Mouse (Mus musculus) liver, embryonic 11.5 days (tissue): ENCODE measurements around the gene Eps8l3. TPM values are rescaled to one million over a fixed set of nuclear protein-coding genes. Genes with fewer than 3 reads are reported as not detected.

Experiments
- ATAC-seq: fragments of 200-750 bp; cut with Nextera tagmentation; replicated peaks from 2 replicates; pipeline ENCODE4 v1.8.0; 2017; ENCODE audit warnings: moderate number of reproducible peaks, mild to moderate bottlenecking, moderate TSS enrichment, moderate library complexity; ENCODE audit not compliant: low FRiP score
- DNase-seq: peaks from one replicate; pipeline ENCODE4 v3.0.0-alpha.2; 2017; ENCODE audit warnings: low spot score
- H3K27ac ChIP-seq: fragments of 300-500 bp; sonication (generic); 2 replicates; pipeline ENCODE4 v1.5.1; 2014; ENCODE audit warnings: mild to moderate bottlenecking, low read depth, low read length, control low read depth
- H3K27me3 ChIP-seq: fragments of 300-500 bp; sonication (generic); replicated peaks from 2 replicates; pipeline ENCODE4 v1.6.1; 2014; ENCODE audit warnings: low read length, mixed read lengths; ENCODE audit not compliant: control insufficient read depth, insufficient read depth
- H3K36me3 ChIP-seq: fragments of 300-500 bp; sonication (generic); 2 replicates; pipeline ENCODE4 v1.6.1; 2014; ENCODE audit warnings: mild to moderate bottlenecking, low read length, moderate library complexity, mixed read lengths; ENCODE audit not compliant: control insufficient read depth, insufficient read depth
- H3K4me1 ChIP-seq: fragments of 300-500 bp; sonication (generic); replicated peaks from 2 replicates; pipeline ENCODE4 v1.6.1; 2014; ENCODE audit warnings: low read length, mixed read lengths; ENCODE audit not compliant: control insufficient read depth, insufficient read depth
- H3K4me2 ChIP-seq: fragments of 300-500 bp; sonication (generic); 2 replicates; pipeline ENCODE4 v1.6.1; 2014; ENCODE audit warnings: mild to moderate bottlenecking, control low read depth, moderate library complexity
- H3K4me3 ChIP-seq: fragments of 300-500 bp; sonication (generic); 2 replicates; pipeline ENCODE4 v1.5.1; 2014; ENCODE audit warnings: low read depth, low read length, control low read depth
- H3K9ac ChIP-seq: fragments of 300-500 bp; sonication (generic); 2 replicates; pipeline ENCODE4 v1.6.1; 2014; ENCODE audit warnings: low read depth, low read length, control low read depth
- H3K9me3 ChIP-seq: fragments of 300-500 bp; sonication (generic); 2 replicates; pipeline ENCODE4 v1.6.1; 2016; ENCODE audit warnings: low read length, inconsistent platforms, mixed read lengths; ENCODE audit not compliant: control insufficient read depth
- WGBS: fragments of 180-500 bp; shearing (Covaris S2); extraction: QIAGEN DNeasy Blood & Tissue Kit; methylation state at CpG from one replicate; pipeline ENCODE4 v1.1.7; 2014; 5-methylcytosine and 5-hydroxymethylcytosine counted together
- polyA plus RNA-seq: library from polyadenylated mRNA; unstranded; fragments of >200 nt; fragmentation: Nextera tagmentation; extraction: Ambion mirVana; gene quantifications from 2 replicates; pipeline ENCODE4 v1.2.1, GENCODE M21; 2014

Gene Eps8l3
- polyA plus RNA-seq, 1 experiment from 2014 or later = not detected

- Histone ChIP-seq H3K9ac (no peak overlapping the region), H3K9me3 (no peaks in the 10 kb centered on the region), H3K27me3 (no peaks in the 10 kb centered on the region; the same call in 1 of the 2 replicates), H3K4me2 (no peak overlapping the region), H3K4me3 (no peak overlapping the region), H3K36me3 (no peaks in the 10 kb centered on the region), H3K4me1 (peaks cover 19% of the 10 kb centered on the region; the same call in 1 of the 2 replicates), H3K27ac (no peak overlapping the region)
- DNase-seq (no peak), ATAC-seq (no peak)
- WGBS = 43% methylated on average over 4 of the region's 4 CpGs
Observed at GRCm38 (mm10) chr3:107848126-107848525, 28.9 kb upstream of the Eps8l3 start.

DNA sequence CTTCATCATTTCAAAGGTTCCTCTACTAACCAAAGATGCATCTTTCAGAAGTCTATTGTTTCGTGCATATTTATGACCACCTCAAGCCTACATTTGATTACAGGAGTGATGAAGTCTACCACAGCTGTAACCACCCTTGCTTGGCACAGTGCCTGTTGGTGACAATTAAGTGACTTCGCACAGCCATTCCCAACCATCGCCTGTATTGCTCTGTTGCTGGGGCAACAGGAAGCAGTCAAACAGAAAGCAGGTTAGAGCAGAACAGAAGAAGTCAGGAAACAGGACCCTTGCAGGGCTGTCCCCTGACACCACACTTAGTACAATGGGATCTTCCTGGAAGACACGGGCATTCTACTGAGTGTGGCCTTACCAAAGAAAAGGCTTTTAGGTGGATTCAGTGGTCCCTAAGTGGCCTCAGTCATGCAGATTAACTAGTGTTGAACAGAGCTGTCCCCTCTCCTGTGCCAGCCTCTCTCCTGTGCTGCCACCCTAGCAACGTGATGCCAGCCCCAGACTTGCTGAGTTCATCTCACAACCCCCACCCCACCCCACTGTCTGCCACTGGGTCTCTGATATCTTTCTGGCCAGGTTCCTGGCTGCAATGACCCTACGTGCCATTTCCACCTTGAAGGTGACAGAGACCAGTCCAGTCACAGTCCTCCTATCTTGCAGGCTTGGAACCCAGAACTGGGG lies 27.9 kb upstream of the Eps8l3 start:
- ATAC-seq (no peak), DNase-seq (no peak)
- Histone ChIP-seq H3K27ac (no peak overlapping the region), H3K9ac (no peak overlapping the region), H3K27me3 (no peaks in the 10 kb centered on the region; the same call in 1 of the 2 replicates), H3K4me1 (peaks cover 19% of the 10 kb centered on the region; the same call in 1 of the 2 replicates), H3K36me3 (no peaks in the 10 kb centered on the region), H3K9me3 (no peaks in the 10 kb centered on the region), H3K4me2 (no peak overlapping the region), H3K4me3 (no peak overlapping the region)
- WGBS = 57% methylated on average over 6 of the region's 6 CpGs

GRCm38 (mm10) chr3:107849693-107850031 lies 27.4 kb upstream of the Eps8l3 start:
- H3K36me3 ChIP-seq = no peaks in the 10 kb centered on the region
- no peak overlapping the region for H3K9ac ChIP-seq
- H3K4me3 ChIP-seq = no peak overlapping the region
- H3K9me3 ChIP-seq = no peaks in the 10 kb centered on the region
- H3K27me3 ChIP-seq = no peaks in the 10 kb centered on the region; the same call in 1 of the 2 replicates
- no peak overlapping the region for H3K27ac ChIP-seq
- no peak overlapping the region for H3K4me2 ChIP-seq
- no peak for DNase-seq
- 46% methylated on average over 2 of the region's 2 CpGs for WGBS
- peaks cover 19% of the 10 kb centered on the region; the same call in 1 of the 2 replicates for H3K4me1 ChIP-seq
- ATAC-seq = 0 out of 2 replicates have a peak, but pooled peaks have one; percentile 54

DNA sequence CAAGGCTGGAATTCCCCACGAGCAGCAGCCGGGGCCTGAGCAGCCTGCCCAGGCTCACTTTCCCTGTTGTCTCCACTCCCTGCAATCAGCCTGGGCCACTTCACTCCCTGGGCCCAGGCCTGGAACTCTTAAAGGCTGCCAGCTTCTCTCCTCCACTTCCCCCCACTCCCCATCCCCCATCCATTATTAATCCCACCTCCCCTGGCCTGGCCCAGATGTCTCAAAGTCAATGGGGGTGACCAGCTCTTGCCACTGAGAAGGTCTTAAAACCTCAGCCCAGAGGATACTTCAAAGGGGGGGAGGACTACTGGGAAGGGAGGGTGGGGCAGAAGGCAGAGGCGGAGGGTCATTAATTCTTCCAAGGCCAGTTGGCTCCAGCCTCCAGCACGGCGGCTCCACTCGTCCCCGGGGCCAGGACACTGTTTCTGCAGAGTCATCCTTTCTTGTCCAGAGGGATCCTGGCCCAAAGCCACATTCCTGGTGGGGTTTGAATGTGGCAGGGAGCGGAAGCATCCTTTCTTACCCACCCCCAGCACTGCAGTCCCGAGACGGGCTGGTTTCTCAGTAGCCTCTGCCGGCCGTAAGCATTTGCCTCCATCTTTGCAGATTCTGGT lies 26.5 kb upstream of the Eps8l3 start:
- H3K27me3 ChIP-seq = no peaks in the 10 kb centered on the region; the same call in 1 of the 2 replicates
- 35% methylated on average over 12 of the region's 12 CpGs for WGBS
- DNase-seq = peak; percentile 52
- peak overlapping the region; percentile 32; the same call in 1 of the 2 replicates for H3K27ac ChIP-seq
- ATAC-seq = no peak
- H3K4me3 ChIP-seq = no peak overlapping the region
- peaks cover 19% of the 10 kb centered on the region; the same call in 1 of the 2 replicates for H3K4me1 ChIP-seq
- no peak overlapping the region for H3K9ac ChIP-seq
- no peaks in the 10 kb centered on the region for H3K36me3 ChIP-seq
- H3K4me2 ChIP-seq = no peak overlapping the region
- no peaks in the 10 kb centered on the region for H3K9me3 ChIP-seq

DNA sequence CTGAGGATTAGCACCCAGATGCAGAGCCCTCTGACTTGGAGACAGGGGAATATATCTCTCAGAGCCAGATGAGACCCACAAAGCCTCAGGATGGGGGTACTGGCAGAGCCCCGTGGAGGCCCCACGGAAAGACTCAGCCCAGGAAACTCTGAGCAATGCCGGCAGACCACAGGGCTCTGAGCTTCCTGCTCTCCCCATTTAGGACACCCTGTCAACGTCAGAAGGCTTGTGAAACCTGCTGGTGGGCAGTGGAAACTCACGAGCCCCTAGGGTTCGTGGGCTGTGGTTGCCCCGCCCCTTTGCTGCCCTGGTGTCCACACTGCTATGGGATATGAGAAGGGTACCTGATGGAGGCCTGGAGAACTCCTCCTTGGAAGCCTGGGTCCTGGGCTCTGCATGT lies 24.2 kb upstream of the Eps8l3 start:
- ATAC-seq = no peak

DNA sequence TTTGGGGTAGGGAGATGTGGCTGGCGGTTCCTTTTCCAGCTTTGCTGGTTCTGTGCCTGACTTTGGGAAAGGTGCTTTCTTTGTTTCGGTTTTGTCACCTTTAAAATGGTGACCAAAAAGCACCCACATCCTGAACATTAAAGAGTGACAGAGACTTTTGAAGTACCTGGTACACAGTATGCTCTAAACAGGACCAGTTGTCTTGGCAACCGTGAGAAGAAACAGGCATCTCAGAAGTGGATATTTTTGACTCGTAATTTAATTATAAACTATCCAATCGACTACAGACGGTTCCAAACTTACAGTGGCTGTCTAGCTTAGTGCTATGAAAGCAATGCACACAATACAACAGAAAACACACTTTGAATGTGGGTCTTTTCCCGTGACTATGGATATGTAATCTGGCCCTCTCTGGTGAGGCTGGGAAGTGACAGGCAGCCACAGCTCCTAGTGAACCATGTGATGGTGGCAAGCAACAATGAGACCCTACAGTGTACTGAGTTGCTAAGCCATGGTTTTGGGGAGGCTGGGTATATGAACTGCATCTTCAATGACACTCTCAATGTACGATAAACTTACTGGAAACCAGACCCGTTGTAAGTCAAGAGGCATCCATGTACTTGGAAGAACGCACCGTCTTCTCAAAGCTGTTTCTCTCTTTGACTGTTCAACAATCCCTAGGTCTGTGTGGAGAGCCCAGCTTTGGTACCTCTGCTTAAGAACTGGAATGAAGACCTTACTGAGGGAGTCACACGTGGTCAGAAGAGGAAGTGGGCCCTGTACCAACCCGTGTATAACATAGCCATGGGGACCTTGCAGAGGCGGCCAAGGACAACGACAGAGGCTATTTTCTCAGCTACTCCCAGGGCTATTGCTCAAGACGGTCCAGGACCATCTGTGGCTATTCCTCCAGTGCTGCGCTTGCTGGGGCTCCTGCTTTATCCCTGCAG lies 23.5 kb upstream of the Eps8l3 start:
- Histone ChIP-seq H3K4me2 (no peak overlapping the region), H3K4me3 (no peak overlapping the region), H3K36me3 (no peaks in the 10 kb centered on the region), H3K4me1 (peaks cover 16% of the 10 kb centered on the region; the same call in 1 of the 2 replicates), H3K9ac (no peak overlapping the region), H3K27ac (no peak overlapping the region), H3K9me3 (no peaks in the 10 kb centered on the region), H3K27me3 (no peaks in the 10 kb centered on the region; the same call in 1 of the 2 replicates)
- ATAC-seq = no peak
- 70% methylated on average over 17 of the region's 17 CpGs for WGBS
- no peak for DNase-seq

More for the DNA sequence above, 24.2 kb upstream of the Eps8l3 start:
- H3K27ac ChIP-seq = no peak overlapping the region
- H3K4me2 ChIP-seq = no peak overlapping the region
- H3K9me3 ChIP-seq = no peaks in the 10 kb centered on the region
- no peak overlapping the region for H3K4me3 ChIP-seq
- DNase-seq = no peak
- H3K36me3 ChIP-seq = no peaks in the 10 kb centered on the region
- H3K27me3 ChIP-seq = no peaks in the 10 kb centered on the region; the same call in 1 of the 2 replicates
- H3K9ac ChIP-seq = no peak overlapping the region
- H3K4me1 ChIP-seq = peaks cover 16% of the 10 kb centered on the region; the same call in 1 of the 2 replicates
- WGBS = 31% methylated on average over 7 of the region's 7 CpGs

DNA sequence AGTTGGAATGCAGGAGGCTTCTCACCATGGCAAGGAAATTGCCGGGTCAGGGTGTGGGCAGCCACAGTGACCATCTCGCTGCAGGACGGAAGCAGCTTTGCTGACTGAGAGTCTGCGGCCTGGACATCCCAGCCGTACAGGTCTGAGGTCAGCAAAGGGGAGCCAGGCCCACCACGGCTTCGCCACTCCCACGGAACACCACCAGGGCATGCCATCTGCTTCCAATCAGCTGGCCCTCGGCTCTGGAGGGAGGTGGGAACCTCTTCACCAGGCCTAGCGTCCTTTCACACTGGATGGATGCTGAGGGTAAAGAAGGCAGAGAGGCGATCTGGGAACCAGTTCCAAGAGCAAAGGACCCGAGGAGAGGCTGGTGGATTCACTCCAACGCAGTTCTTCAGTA lies 21.7 kb upstream of the Eps8l3 start:
- H3K36me3 ChIP-seq = no peaks in the 10 kb centered on the region
- H3K4me2 ChIP-seq = no peak overlapping the region
- peaks cover 4% of the 10 kb centered on the region; the same call in 1 of the 2 replicates for H3K4me1 ChIP-seq
- H3K27ac ChIP-seq = no peak overlapping the region
- no peak overlapping the region for H3K4me3 ChIP-seq
- no peaks in the 10 kb centered on the region for H3K27me3 ChIP-seq
- 72% methylated on average over 13 of the region's 13 CpGs for WGBS
- no peak for ATAC-seq
- DNase-seq = no peak
- no peak overlapping the region for H3K9ac ChIP-seq
- no peaks in the 10 kb centered on the region for H3K9me3 ChIP-seq

- Histone ChIP-seq H3K9ac (no peak overlapping the region), H3K27me3 (no peaks in the 10 kb centered on the region), H3K4me2 (no peak overlapping the region), H3K36me3 (no peaks in the 10 kb centered on the region), H3K4me3 (no peak overlapping the region), H3K4me1 (no peaks in the 10 kb centered on the region), H3K9me3 (no peaks in the 10 kb centered on the region), H3K27ac (no peak overlapping the region)
- no peak for DNase-seq
- WGBS = 65% methylated on average over 6 of the region's 6 CpGs
- no peak for ATAC-seq
Observed at GRCm38 (mm10) chr3:107857646-107858045, 19.4 kb upstream of the Eps8l3 start.
